Mouse (Mus musculus) embryonic fibroblast, embryonic 13.5 days (primary cell): Measurements from ENCODE around the gene Zfp202. TPM values are rescaled to one million over a fixed set of nuclear protein-coding genes. Genes with fewer than 3 reads are reported as not detected.

Experiments
- H3K27ac ChIP-seq: 2 replicates; pipeline ENCODE4 v1.5.1; 2012; ENCODE audit warnings: low read length, control low read depth, inconsistent platforms; ENCODE audit not compliant: insufficient read depth
- H3K4me1 ChIP-seq: 2 replicates; pipeline ENCODE4 v1.6.1; 2011; ENCODE audit warnings: low read length; ENCODE audit not compliant: control insufficient read depth, insufficient read depth
- H3K4me3 ChIP-seq: 2 replicates; pipeline ENCODE4 v1.5.1; 2011; ENCODE audit warnings: mild to moderate bottlenecking, control low read depth, low read length; ENCODE audit not compliant: insufficient read depth
- CTCF ChIP-seq: IDR thresholded peaks from 2 replicates; pipeline ENCODE4 v1.5.1; 2011; ENCODE audit warnings: mild to moderate bottlenecking, control low read depth, low read length, moderate library complexity, borderline replicate concordance; ENCODE audit not compliant: insufficient read depth
- POLR2A ChIP-seq: IDR thresholded peaks from 2 replicates; pipeline ENCODE4 v1.6.1; 2011; ENCODE audit warnings: low read depth, mild to moderate bottlenecking, control low read depth, low read length, moderate library complexity
- polyA plus RNA-seq: library from polyadenylated mRNA; stranded (reverse); fragments of >200 nt; gene quantifications from 2 replicates; pipeline ENCODE4 v1.2.4, GENCODE M21; 2011; ENCODE audit warnings: low read depth; ENCODE audit not compliant: missing spikeins, insufficient read length

Gene Zfp202
- polyA plus RNA-seq, 1 experiment = 3.7 TPM

DNA sequence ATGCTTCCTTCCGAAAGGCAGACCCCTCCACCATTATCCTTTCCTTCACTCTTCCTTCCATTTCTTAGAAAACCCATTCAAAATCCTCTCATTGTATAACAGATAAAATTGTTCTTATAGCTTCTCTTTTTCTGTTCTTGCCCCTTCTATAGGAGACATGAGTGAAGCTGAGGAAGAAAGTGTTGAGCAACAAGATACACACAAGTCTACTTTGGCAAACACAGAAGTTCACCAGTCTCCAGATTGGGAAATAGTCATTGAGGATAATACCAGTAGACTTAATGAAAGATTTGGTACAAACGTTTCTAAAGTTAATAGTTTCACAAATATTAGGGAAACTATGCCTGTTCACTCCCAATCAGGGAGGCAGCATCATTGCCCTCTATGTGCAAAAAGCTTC, 18.6 kb downstream of the Zfp202 start:
- Histone ChIP-seq H3K27ac (no peak overlapping the region), H3K4me3 (no peak overlapping the region), H3K4me1 (no peaks in the 10 kb centered on the region)
- no peak for TF ChIP-seq POLR2A
- no peak for TF ChIP-seq CTCF

- no peaks in the 10 kb centered on the region for H3K4me1 ChIP-seq
- TF ChIP-seq POLR2A = no peak
- TF ChIP-seq CTCF = no peak
- no peak overlapping the region for H3K27ac ChIP-seq
- no peak overlapping the region for H3K4me3 ChIP-seq
Measured at GRCm38 (mm10) chr9:40214058-40214457, 21.9 kb downstream of the Zfp202 start.

- no peak for TF ChIP-seq CTCF
- TF ChIP-seq POLR2A = no peak
- Histone ChIP-seq H3K4me3 (no peak overlapping the region), H3K27ac (no peak overlapping the region), H3K4me1 (no peaks in the 10 kb centered on the region)
Measured at GRCm38 (mm10) chr9:40216651-40217050, 24.5 kb downstream of the Zfp202 start.

DNA sequence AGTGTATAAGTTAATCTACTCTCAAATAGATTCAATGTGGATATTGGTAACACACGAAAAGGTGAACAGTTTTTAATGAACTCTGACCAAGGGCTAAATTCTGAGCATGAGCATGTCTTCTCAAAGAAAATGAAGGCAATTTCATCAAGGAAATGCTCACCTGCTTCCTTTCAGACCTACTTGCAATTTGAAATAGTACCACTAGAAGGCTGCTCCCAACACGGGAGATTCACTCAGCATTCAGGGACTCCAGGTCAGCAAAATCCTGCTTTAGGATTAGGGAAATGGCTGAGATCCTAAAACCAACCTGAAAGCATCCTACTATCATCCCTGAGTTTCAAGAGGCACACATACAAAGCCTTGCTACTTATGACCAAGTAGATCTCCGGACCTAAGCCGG, 32.2 kb downstream of the Zfp202 start:
- H3K4me1 ChIP-seq = no peaks in the 10 kb centered on the region
- no peak for TF ChIP-seq POLR2A
- no peak for TF ChIP-seq CTCF
- H3K4me3 ChIP-seq = no peak overlapping the region
- H3K27ac ChIP-seq = no peak overlapping the region

DNA sequence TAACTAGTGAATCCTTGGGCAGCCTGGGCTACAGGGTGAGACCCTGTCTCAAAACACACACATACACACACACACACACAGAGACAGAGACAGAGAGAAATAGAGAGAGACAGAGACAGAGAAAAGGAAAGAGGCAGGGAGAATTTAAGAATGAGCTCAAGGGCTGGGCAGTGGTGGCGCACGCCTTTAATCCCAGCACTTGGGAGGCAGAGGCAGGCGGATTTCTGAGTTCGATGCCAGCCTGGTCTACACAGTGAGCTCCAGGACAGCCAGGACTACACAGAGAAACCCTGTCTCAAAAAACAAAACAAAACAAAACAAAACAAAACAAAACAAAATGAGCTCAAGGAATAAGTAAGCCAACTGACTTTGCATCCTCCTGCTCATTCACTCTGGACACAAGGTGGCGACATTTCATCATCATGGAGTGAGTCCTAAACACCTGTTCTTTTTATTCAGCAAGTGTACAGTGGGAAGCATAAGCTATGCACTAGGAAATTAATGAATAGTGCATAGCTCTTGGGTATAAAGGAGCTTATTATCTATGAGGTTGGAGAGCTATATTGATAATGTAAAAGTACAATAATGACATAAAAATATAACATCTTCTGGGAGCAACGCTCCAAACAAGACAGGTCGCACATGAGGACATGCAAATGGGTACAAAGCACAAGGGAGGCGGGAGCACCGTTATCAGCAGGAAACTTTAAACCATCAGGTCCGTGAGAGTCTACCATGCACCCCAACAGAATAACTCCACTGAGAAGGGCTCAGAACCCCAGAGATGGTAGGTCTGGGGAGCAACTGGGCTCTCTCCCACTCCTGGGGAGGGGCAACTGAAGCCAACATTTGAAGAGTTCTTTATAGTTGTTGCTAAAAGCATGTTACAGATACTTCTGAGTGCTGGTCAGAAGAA, 36.0 kb downstream of the Zfp202 start:
- no peak overlapping the region for H3K27ac ChIP-seq
- TF ChIP-seq CTCF (no peak), POLR2A (no peak)
- no peaks in the 10 kb centered on the region for H3K4me1 ChIP-seq
- no peak overlapping the region for H3K4me3 ChIP-seq

- no peak overlapping the region for H3K27ac ChIP-seq
- no peak overlapping the region for H3K4me3 ChIP-seq
- TF ChIP-seq CTCF (no peak), POLR2A (no peak)
- no peaks in the 10 kb centered on the region for H3K4me1 ChIP-seq
Measured at GRCm38 (mm10) chr9:40228804-40229331, 36.8 kb downstream of the Zfp202 start.

DNA sequence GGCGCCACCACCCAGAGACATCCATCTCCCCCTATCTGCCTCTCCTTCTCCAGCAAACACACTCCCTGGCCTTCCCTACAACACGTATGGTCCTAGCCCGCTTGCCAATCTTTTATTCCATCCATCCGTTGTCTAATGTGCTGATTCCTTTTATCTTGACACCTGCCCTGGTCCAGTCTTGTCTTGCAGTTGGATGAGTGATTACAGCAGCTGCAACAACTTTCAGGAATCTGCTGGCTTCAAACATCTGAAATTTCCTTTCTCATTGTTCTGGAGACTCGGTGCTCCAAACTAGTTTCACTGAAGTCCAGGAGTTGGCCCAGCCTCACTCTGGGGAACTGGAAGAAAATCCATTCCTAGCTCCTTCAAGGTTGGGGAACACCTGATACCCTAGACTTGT, 37.4 kb downstream of the Zfp202 start:
- H3K4me1 ChIP-seq = no peaks in the 10 kb centered on the region
- no peak for TF ChIP-seq POLR2A
- no peak for TF ChIP-seq CTCF
- no peak overlapping the region for H3K4me3 ChIP-seq
- H3K27ac ChIP-seq = no peak overlapping the region

GRCm38 (mm10) chr9:40231019-40231418, 38.9 kb downstream of the Zfp202 start:
- Histone ChIP-seq H3K4me1 (no peaks in the 10 kb centered on the region), H3K4me3 (no peak overlapping the region), H3K27ac (no peak overlapping the region)
- TF ChIP-seq POLR2A (no peak), CTCF (no peak)

- TF ChIP-seq POLR2A (no peak), CTCF (no peak)
- Histone ChIP-seq H3K27ac (no peak overlapping the region), H3K4me3 (no peak overlapping the region), H3K4me1 (no peaks in the 10 kb centered on the region)
Measured at GRCm38 (mm10) chr9:40234233-40235072, 42.3 kb downstream of the Zfp202 start.
